Mouse (Mus musculus) hindbrain, postnatal 0 days (tissue): ENCODE data around the gene Gm20547. TPM values are rescaled to one million over a fixed set of nuclear protein-coding genes. Genes with fewer than 3 reads are reported as not detected.
"Not testable (repeated sequence)": the region's sequence is repeated elsewhere in the genome, so short reads cannot be mapped to it uniquely, and the experiment has no call there.

ENCODE experiments used
- ATAC-seq: fragments of 200-750 bp; cut with Nextera tagmentation; 2 replicates; pipeline ENCODE4 v1.8.0; 2017; ENCODE audit warnings: mild to moderate bottlenecking, moderate TSS enrichment, moderate library complexity
- DNase-seq: peaks from one replicate; pipeline ENCODE4 v3.0.0-alpha.2; 2015; ENCODE audit warnings: low spot score
- H3K27ac ChIP-seq: fragments of 300-500 bp; sonication (generic); 2 replicates; pipeline ENCODE4 v1.5.1; 2014; ENCODE audit warnings: mild to moderate bottlenecking
- H3K27me3 ChIP-seq: fragments of 300-500 bp; sonication (generic); 2 replicates; pipeline ENCODE4 v1.6.1; 2014; ENCODE audit warnings: low read length, mixed read lengths; ENCODE audit not compliant: insufficient read depth
- H3K36me3 ChIP-seq: fragments of 300-500 bp; sonication (generic); 2 replicates; pipeline ENCODE4 v1.6.1; 2014; ENCODE audit warnings: low read length, mixed read lengths; ENCODE audit not compliant: insufficient read depth
- H3K4me1 ChIP-seq: fragments of 300-500 bp; sonication (generic); 2 replicates; pipeline ENCODE4 v1.6.1; 2014; ENCODE audit warnings: antibody characterized with exemption, low read length, mixed read lengths; ENCODE audit not compliant: insufficient read depth
- H3K4me2 ChIP-seq: fragments of 300-500 bp; sonication (generic); 2 replicates; pipeline ENCODE4 v1.6.1; 2014; ENCODE audit warnings: low read depth, mild to moderate bottlenecking, low read length, moderate library complexity, mixed read lengths
- H3K4me3 ChIP-seq: fragments of 300-500 bp; sonication (generic); 2 replicates; pipeline ENCODE4 v1.5.1; 2014; ENCODE audit warnings: low read length
- H3K9ac ChIP-seq: fragments of 300-500 bp; sonication (generic); replicated peaks from 2 replicates; pipeline ENCODE4 v1.6.1; 2014; ENCODE audit warnings: mild to moderate bottlenecking, low read length, moderate library complexity, mixed read lengths
- H3K9me3 ChIP-seq: fragments of 300-500 bp; sonication (generic); 2 replicates; pipeline ENCODE4 v1.6.1; 2016; ENCODE audit warnings: low read length, mixed read lengths
- CTCF ChIP-seq: IDR thresholded peaks from 2 replicates; pipeline ENCODE4 v1.5.1; 2016; ENCODE audit warnings: antibody characterized with exemption, control low read depth, low read depth
- WGBS: fragments of 180-500 bp; shearing (Covaris S2); extraction: QIAGEN DNeasy Blood & Tissue Kit; methylation state at CpG from one replicate; pipeline ENCODE4 v1.1.7; 2014; 5-methylcytosine and 5-hydroxymethylcytosine counted together
- polyA plus RNA-seq: library from polyadenylated mRNA; unstranded; fragments of >200 nt; fragmentation: Nextera tagmentation; extraction: Ambion mirVana; gene quantifications from 2 replicates; pipeline ENCODE4 v1.2.1, GENCODE M21; 2015
- total RNA-seq: library from RNA; depleted of rRNA; stranded (reverse); fragments of >200 nt; gene quantifications from 2 replicates; pipeline ENCODE4 v1.2.3, GENCODE M21; 2014

Gene Gm20547
- total and polyA plus RNA-seq, 2 experiments from 2014 or later, result not detected

DNA sequence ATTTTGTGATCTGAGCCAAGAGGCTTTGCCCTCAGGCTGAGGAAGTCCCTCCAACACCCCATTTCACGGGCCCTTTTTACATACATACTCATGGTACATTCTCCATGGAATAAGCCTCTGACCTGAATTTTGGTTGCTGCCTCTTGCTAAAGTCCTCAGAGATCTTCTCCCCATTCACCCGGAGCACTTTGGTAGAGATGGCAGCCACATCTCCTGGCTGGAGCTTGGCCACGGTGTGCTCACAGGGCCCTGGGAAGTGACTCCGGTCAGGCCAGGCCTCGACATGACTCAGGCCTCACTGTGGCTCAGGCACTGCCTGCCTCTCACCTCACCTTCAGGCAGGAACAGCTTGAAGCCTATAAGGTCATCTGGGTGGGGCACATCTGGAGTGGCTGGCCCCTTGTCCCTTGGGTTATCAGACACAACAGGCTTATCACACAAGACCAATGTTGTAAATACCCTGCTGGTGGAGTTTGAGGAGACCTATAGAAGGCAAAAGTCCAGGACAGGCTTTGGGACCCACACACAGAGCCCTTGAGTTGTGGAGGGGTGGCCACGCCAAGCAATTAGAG is 41.0 kb downstream of the Gm20547 start:
- ATAC-seq (no peak), DNase-seq (no peak)
- Histone ChIP-seq H3K9ac (no peak overlapping the region), H3K4me2 (no peak overlapping the region), H3K4me3 (no peak overlapping the region), H3K27me3 (no peaks in the 10 kb centered on the region), H3K9me3 (no peaks in the 10 kb centered on the region), H3K36me3 (peaks cover 52% of the 10 kb centered on the region), H3K4me1 (peaks cover 11% of the 10 kb centered on the region; the same call in 1 of the 2 replicates), H3K27ac (no peak overlapping the region)
- no peak for TF ChIP-seq CTCF
- 85% methylated on average over 6 of the region's 6 CpGs for WGBS

DNA sequence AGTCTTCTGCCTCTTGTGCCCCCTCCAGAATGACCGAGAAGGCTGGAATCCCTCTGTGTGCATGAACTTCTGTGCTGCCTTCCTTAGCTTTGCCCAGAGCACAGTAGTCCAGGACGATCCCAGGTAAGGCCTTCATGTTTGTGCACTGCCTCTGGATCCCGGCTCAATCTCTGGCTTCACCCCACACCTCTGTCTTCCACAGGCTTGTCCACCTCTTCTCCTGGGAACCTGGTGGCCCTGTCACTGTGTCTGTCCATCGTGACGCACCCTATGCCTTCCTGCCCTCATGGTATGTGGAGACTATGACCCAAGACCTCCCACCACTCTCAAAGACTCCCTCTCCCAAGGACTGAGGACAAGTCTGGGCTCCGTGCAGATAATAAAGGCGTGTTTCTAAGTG is 43.1 kb downstream of the Gm20547 start:
- H3K9ac ChIP-seq, result no peak overlapping the region
- no peak overlapping the region for H3K4me3 ChIP-seq
- H3K27ac ChIP-seq, result no peak overlapping the region
- ATAC-seq (no peak), DNase-seq (no peak)
- no peak for TF ChIP-seq CTCF
- H3K36me3 ChIP-seq, result peaks cover 44% of the 10 kb centered on the region
- H3K4me2 ChIP-seq, result no peak overlapping the region
- 85% methylated on average over 7 of the region's 7 CpGs for WGBS
- H3K4me1 ChIP-seq, result peaks cover 13% of the 10 kb centered on the region; the same call in 1 of the 2 replicates
- no peaks in the 10 kb centered on the region for H3K9me3 ChIP-seq
- H3K27me3 ChIP-seq, result no peaks in the 10 kb centered on the region

DNA sequence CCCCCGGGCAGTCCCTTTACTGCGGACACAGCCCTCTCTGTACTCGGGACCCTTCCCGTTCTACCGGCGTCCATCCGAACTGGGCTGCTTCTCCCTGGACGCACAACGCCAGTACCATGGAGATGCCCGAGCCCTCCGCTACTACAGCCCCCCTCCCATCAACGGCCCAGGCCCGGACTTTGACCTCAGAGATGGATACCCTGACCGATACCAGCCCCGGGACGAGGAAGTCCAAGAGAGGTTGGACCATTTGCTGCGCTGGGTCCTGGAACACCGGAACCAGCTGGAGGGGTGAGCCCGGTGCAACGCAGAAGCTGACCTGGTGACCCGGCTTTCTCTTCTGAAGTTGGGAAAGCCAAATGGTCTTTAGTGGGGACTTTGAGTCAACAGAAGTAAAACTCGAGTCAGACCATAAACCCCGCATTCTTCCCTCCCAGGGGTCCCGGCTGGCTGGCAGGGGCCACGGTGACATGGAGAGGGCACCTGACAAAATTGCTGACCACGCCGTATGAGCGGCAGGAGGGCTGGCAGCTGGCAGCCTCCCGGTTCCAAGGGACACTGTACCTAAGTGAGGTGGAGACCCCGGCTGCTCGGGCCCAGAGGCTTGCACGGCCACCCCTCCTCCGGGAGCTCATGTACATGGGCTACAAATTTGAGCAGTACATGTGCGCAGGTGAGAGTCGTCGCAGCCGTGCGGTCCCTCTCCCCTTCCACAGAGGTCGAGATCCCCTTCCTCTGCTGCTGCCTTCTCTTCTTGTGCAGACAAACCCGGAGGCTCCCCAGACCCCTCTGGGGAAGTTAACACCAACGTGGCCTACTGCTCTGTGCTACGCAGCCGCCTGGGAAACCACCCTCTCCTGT is 44.1 kb downstream of the Gm20547 start:
- Histone ChIP-seq H3K4me3 (peak overlapping the region; percentile 66), H3K4me1 (peaks cover 13% of the 10 kb centered on the region; the same call in 1 of the 2 replicates), H3K9ac (peak overlapping the region; percentile 69), H3K9me3 (no peaks in the 10 kb centered on the region), H3K36me3 (peaks cover 34% of the 10 kb centered on the region), H3K27ac (no peak overlapping the region), H3K27me3 (no peaks in the 10 kb centered on the region), H3K4me2 (peak overlapping the region; percentile 88)
- TF ChIP-seq CTCF, result no peak
- DNase-seq (no peak), ATAC-seq (peak; percentile 1)
- WGBS, result 38% methylated on average over 42 of the region's 43 CpGs

DNA sequence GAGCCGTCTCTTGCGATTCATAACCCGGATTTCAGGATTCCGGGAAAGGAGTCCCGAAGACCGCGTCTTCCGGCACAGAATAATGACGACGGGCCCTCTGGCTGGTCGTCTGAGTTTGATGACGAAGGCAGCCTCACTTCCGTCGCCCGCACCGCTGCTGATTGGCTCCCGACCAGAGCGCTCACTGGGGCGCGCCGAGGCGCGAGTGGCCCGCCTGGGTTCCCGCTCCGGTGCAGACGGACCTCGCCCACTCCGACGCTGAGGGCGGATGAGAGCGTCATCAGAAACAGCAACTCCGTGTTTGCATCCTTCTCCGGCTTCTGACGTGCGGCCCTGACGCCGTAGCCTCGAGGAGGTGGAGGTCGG is 45.0 kb downstream of the Gm20547 start, which contains the start of the genes Stk19 and Dxo:
TSS of gene Stk19 (minus strand) at position 90 of the 366 bp plus-strand sequence.
TSS of gene Dxo (plus strand) at position 164 of the 366 bp plus-strand sequence.
- Histone ChIP-seq H3K36me3 (peaks cover 30% of the 10 kb centered on the region), H3K4me3 (peak within 1 kb of the TSS; percentile 66), H3K27ac (peak within 1 kb of the TSS; percentile 74), H3K4me2 (peak within 1 kb of the TSS; percentile 88), H3K27me3 (no peaks in the 10 kb centered on the region), H3K4me1 (peaks cover 13% of the 10 kb centered on the region; the same call in 1 of the 2 replicates), H3K9ac (peak within 1 kb of the TSS; percentile 69), H3K9me3 (no peaks in the 10 kb centered on the region)
- DNase-seq, result peak; percentile 99
- WGBS, result under 1% methylated on average over 40 of the region's 40 CpGs
- no peak for TF ChIP-seq CTCF
- ATAC-seq, result peak; percentile 93

DNA sequence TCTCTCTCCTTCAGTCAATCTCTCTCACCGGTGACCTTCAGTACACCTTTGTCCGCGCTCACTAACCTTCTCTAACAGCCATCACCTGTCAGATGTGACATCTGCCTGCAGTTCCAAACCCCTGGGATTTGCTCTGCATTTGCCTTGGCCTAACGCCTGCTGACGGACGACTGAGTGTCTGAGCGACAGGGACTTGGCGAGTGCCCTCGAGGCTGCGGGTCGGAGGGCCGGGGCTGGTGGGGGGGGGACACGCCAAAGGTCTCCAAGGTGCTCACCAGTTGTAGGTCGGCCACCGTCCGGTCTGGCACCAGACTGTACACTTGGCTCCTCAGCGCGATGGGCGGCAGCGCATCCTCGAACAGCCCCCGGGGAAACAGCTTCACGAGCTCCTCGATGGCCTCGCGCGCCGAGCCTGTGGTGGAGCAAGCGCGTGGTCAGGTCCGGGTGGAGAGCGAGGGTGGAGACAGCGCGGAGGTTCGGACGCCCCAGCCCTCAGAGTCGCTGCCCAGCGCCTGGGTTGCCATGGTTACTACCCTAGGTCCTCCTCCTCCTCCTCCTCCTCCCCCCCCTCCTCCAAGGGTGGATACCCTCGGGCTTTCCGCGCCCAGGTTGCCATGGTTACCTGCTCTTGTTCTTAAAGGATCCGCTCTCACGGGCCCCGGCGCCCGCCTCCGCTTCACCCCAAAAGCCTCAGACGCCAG is 45.5 kb downstream of the Gm20547 start:
- no peaks in the 10 kb centered on the region for H3K27me3 ChIP-seq
- peak overlapping the region; percentile 88 for H3K4me2 ChIP-seq
- H3K4me3 ChIP-seq, result peak overlapping the region; percentile 66
- H3K9ac ChIP-seq, result peak overlapping the region; percentile 69
- 3% methylated on average over 47 of the region's 48 CpGs for WGBS
- ATAC-seq (peak; percentile 83), DNase-seq (no peak)
- no peak for TF ChIP-seq CTCF
- H3K36me3 ChIP-seq, result peaks cover 24% of the 10 kb centered on the region
- H3K9me3 ChIP-seq, result no peaks in the 10 kb centered on the region
- H3K27ac ChIP-seq, result peak overlapping the region; percentile 74
- H3K4me1 ChIP-seq, result peaks cover 13% of the 10 kb centered on the region; the same call in 1 of the 2 replicates

DNA sequence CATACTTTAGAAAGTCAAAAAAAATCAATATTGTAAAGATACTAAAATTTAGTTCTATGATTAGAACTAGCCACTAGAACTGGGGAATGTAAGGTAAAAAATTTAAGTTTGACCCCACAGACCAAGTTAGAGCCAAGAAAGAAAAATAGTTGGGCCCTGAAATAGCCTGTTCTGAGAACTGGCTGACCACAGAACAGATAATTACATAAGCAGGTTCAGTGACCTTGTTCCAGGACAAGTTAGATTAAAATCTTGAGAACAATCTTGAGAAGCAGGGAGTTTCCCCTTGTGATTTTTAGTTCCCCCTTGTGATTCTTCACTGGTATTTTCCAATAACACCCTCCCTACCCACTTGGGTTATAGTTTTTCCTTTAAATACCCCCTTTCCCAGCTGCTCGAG is 51.1 kb downstream of the Gm20547 start:
- not testable (repeated sequence) for H3K4me1 ChIP-seq, ATAC-seq, H3K27ac ChIP-seq, H3K4me3 ChIP-seq, DNase-seq, H3K9ac ChIP-seq, H3K9me3 ChIP-seq, H3K27me3 ChIP-seq, H3K4me2 ChIP-seq
- 97% methylated on average over 1 of the region's 1 CpGs for WGBS
- H3K36me3 ChIP-seq, result peaks cover 27% of the 10 kb centered on the region; the same call in 1 of the 2 replicates
